Mouse (Mus musculus) small intestine, adult 2 months (tissue): ENCODE results near the gene Ocm.

Experiments used
- CTCF ChIP-seq: fragments of 200-500 bp; IDR thresholded peaks from 2 replicates; pipeline ENCODE4 v1.5.1; 2012; ENCODE audit warnings: low read depth, mild to moderate bottlenecking, control low read depth, inconsistent platforms, low read length, moderate library complexity, mixed read lengths; ENCODE audit not compliant: insufficient replicate concordance, insufficient read length; ENCODE audit errors: extremely low read depth
- POLR2A ChIP-seq: fragments of 200-500 bp; IDR thresholded peaks from 2 replicates; pipeline ENCODE4 v1.6.1; 2012; ENCODE audit warnings: low read depth, mild to moderate bottlenecking, control low read depth, inconsistent platforms, low read length, moderate library complexity

DNA sequence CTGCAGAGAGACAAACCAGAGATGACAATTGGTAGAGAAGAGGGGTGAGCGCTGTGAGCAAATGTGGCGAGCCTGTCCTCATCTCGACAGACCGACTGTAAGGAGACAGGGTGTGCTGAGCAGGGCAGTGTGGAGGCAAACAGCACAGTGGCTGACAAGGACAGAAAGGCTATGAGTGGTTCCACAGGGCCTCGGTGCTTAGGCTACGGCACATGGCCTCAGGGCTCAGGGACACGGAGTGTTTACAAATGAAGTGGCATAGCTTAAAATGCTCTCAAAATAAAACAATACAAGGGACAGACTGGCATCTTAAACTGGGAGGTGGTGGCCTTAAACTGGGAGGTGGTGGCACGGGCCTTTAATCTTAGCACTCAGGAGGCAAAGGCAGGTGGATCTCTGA lies 33.2 kb downstream of the Ocm start:
- TF ChIP-seq CTCF (no peak), POLR2A (no peak)
